Mouse (Mus musculus) left cerebral cortex, adult 8-10 months (tissue): ENCODE results near the gene Efhc1. TPM values are rescaled to one million over a fixed set of nuclear protein-coding genes. Genes with fewer than 3 reads are reported as not detected.

ENCODE experiments used
- DNase-seq, 2 experiments: peaks; one replicate each; pipeline ENCODE4 v3.0.0; 2022; ENCODE audit warnings: low spot score in 2 of 2
- total RNA-seq, 4 experiments: library from RNA; stranded (reverse); gene quantifications; 2 replicates each; pipeline ENCODE4 v1.2.4; 2022

Efhc1 gene
- total RNA-seq, 4 experiments from 2014 or later: 1.2 to 2.5 (median 2.3) TPM

- no peak for DNase-seq
Measured at GRCm38 (mm10) chr1:20943016-20943415, 8.4 kb upstream of the Efhc1 start.

GRCm38 (mm10) chr1:20951799-20952198, 373 bp downstream of the Efhc1 start:
- no peak for DNase-seq

GRCm38 (mm10) chr1:20954876-20955275, 3.5 kb downstream of the Efhc1 start:
- no peak for DNase-seq

- DNase-seq: no peak
Measured at GRCm38 (mm10) chr1:20969642-20970041, 18.2 kb downstream of the Efhc1 start.

GRCm38 (mm10) chr1:20973389-20973788, 22.0 kb downstream of the Efhc1 start:
- DNase-seq: no peak

- DNase-seq: no peak
Measured at GRCm38 (mm10) chr1:20974341-20975135, 23.1 kb downstream of the Efhc1 start.

GRCm38 (mm10) chr1:20980553-20980952, 29.1 kb downstream of the Efhc1 start:
- DNase-seq: no peak

- DNase-seq: no peak
Measured at GRCm38 (mm10) chr1:20981764-20982163, 30.3 kb downstream of the Efhc1 start.

GRCm38 (mm10) chr1:20984103-20984502, 32.7 kb downstream of the Efhc1 start:
- DNase-seq: no peak

- DNase-seq: no peak
Measured at GRCm38 (mm10) chr1:20984582-20984981, 33.2 kb downstream of the Efhc1 start.

GRCm38 (mm10) chr1:20986378-20987056, 35.1 kb downstream of the Efhc1 start:
- no peak for DNase-seq

- no peak for DNase-seq
Measured at GRCm38 (mm10) chr1:20989461-20990083, 38.1 kb downstream of the Efhc1 start.

- no peak for DNase-seq
Measured at GRCm38 (mm10) chr1:20993690-20994089, 42.3 kb downstream of the Efhc1 start.

- DNase-seq: no peak
Measured at GRCm38 (mm10) chr1:20994338-20994737, 42.9 kb downstream of the Efhc1 start.

GRCm38 (mm10) chr1:20995331-20995986, 44.0 kb downstream of the Efhc1 start:
- no peak for DNase-seq

- no peak for DNase-seq
Measured at GRCm38 (mm10) chr1:20996603-20997327, 45.3 kb downstream of the Efhc1 start.

GRCm38 (mm10) chr1:20997328-20997689, 45.9 kb downstream of the Efhc1 start:
- DNase-seq: no peak

GRCm38 (mm10) chr1:20997881-20998389, 46.5 kb downstream of the Efhc1 start:
- no peak for DNase-seq

GRCm38 (mm10) chr1:21002246-21003142, 51.1 kb downstream of the Efhc1 start:
- DNase-seq: no peak

- no peak for DNase-seq
Measured at GRCm38 (mm10) chr1:21004596-21004995, 53.2 kb downstream of the Efhc1 start.
